Mouse (Mus musculus) hematopoietic stem cell, adult 5-6 weeks (primary cell): Measurements from ENCODE around the gene Noct. TPM values are rescaled to one million over a fixed set of nuclear protein-coding genes. Genes with fewer than 3 reads are reported as not detected.
"Not testable (repeated sequence)": the region's sequence is repeated elsewhere in the genome, so short reads cannot be mapped to it uniquely, and the experiment has no call there.

Source experiments
- ATAC-seq, 2 experiments: fragments of 125-278 bp in 1 of 2; replicated peaks in 1 of 2; 2 replicates each; pipeline ENCODE4 v1.8.0; 2016 to 2017; ENCODE audit warnings: inconsistent platforms in 2 of 2, mild to moderate bottlenecking in 2 of 2, moderate number of reproducible peaks in 2 of 2, low read depth in 1 of 2, moderate TSS enrichment in 1 of 2; ENCODE audit not compliant: low FRiP score in 2 of 2, poor library complexity in 2 of 2, severe bottlenecking in 2 of 2, insufficient read depth in 1 of 2, low TSS enrichment in 1 of 2
- total RNA-seq: library from RNA; stranded (forward); fragments of 172-1452, 232-1000 nt; gene quantifications from 2 replicates; pipeline ENCODE4 v1.2.3, GENCODE M21; 2017

The Noct gene
- total RNA-seq, 1 experiment from 2014 or later: 3.9 TPM

DNA sequence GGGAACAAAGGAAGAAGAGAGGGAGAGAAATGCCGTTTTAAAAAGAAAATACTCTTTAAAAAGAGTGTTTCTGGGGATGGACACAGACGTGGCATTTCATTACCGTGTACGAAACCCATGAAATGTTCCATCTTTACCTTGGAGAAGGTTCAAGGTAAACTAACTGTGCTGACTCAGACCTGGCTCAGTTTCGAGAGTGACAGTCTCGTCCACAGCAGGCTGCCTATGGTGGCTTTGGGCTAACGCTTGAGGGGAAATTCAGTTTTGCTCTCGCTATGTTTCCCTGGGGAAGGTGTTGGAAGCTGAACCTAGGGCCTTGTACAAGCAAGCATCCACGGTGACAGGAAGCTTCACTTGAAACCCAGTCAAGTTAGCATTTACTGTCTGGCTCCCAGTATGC lies 22.3 kb upstream of the Noct start:
- ATAC-seq: no peak

DNA sequence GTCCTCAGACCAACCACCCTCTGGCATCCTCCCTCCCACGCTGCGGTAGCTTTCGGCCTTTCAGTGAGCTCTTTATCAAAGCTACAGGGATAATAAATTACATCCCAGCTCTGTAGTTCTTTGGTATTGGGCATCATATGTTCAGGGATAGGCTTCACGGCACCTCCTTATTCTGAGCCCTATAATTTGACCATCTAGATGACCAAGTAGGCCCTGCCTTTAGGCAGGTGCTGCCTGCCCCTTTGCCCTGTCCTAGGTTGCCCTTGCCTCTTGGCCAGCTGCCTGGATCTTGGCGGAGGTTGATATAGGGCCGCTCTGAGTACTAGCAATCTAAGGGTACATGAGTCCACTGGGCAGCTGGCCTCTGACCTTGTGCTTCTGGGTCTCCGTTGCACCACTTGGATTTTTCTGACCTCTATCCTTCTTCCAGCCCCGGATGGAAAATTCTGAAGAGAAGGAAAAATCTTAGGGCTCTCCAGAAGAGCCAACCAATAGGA lies 21.7 kb upstream of the Noct start:
- no peak for ATAC-seq

DNA sequence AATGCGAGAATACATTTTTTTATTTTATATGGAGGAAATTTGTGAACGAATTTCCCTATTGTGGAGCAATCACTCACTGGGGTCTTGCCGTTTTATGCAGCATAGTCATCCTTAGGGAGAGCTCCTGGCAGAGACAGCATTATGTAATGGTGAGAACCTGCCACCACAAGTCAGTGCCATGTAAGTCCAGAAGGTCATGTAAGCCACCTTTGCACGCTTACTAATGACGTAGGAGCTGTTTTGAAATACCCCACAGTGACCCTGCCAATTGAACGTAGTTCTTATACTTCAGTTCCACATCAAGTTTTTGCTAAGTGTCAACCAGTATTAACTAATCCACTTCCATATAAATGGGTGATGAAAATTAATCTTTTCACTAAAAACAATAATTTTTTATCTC lies 20.3 kb upstream of the Noct start:
- no peak for ATAC-seq

DNA sequence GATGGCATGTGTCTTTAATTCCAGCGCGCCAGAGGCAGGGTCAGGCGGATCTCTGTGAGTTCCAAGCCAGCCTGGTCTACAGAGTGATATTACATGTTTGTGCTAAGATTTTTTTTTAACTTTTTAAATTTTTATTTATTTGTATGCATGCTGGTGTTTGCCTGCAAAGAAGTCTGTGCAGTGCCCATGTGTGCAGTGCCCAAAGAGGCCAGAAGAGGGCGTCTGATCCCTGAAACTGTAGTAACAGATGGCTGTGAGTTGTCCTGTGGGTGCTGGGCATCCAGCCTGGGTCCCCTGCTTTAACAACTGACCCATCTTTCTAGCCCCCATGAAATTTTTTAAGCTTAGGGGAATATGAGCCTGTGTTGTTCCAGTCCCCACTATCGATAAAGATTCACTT lies 19.8 kb upstream of the Noct start:
- no peak for ATAC-seq

DNA sequence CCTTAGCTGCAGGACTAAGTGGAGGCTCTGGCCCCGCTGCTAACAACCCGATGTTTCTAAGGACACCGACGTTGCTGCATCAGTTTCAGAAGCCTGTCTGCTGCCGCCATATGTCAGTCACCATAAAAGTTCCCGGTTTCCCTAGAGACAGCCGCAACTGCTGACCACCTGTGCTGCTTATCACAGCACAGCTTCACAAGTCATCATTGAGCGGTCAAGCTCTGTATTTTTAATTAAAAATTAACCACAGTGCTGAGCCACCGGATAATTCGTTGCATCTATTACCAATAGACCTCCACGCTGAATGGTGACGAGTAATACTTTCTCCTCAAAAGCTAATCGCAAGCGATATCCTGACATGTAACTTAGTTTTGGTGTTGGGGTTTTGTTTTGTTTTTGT lies 19.4 kb upstream of the Noct start:
- ATAC-seq: no peak

DNA sequence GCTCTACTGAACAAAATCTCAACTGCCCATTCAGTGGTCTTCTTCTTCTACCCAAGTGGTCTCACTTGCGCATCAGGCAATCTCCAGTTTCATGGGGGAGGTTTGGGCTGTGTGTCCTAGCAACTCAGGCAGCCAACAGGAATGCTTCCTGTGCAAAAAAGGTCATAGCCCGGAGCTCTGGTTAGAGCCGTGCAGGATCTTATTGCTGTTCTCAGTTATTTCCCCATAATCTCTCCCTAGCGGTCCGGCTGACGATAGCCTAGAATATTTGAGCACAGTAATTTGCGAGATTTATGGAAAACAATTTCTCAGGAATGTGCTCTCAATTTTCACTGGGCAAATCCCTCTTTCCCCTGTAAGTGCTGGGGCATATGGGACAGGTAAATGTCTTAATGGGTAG lies 17.7 kb upstream of the Noct start:
- no peak for ATAC-seq

DNA sequence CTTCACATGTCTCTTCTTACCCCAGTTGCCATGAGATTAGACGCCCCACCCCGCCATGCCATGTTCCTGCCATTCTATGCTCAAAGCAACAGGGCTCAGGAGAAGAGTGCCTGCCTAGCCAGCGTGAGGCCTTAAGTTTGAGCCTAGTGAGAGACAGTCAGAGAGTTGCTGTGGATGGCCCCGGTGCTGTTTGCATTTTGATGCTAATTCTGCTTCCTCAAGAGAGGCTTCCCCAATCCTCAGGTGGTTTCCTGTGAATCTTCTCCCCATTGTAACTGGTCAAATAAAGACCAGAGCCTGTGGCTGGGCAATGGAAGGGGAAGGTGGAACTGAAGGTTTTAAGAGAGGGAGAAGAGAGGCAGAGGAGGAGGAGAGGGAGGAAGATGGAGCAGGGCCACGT lies 15.6 kb upstream of the Noct start:
- ATAC-seq: no peak

DNA sequence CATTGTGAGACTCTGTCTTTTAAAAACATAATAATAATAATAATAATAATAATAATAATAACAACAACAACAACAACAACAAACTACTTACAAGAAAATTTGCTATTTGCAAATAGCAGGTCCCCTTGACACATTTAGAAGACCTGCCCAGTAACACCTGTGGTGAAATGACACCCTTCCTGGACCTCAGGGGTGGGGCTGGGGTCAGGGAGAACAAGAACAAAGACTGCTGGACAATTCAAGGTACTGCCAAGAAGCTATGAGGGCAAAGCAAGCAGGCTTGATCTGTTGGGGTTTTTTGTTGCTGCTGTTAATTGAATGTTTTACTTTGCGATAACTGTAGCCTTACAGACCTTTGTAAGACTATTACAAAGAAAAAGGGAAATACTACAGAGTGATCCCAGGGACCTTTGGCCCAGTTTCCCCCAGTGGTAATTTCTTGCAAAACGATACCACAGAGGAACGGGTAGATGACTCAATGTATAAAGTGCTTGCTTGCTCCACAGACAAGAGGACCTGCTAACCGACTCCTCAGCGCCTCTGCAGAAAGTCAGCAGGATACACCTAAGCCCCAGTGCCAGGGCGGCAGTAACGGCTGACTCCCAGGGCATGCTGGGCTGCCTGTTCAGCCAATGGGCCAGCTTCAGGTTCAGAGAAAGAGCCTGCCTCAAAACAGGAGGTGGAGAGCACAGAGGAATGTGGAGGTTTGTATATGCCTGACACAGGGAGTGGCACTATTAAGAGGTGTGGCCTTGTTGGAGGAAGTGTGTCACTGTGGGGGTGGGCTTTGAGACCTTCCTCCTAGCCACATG lies 14.5 kb upstream of the Noct start:
- ATAC-seq: peak; percentile 71 to 84; a peak in 3 of 4 replicates

DNA sequence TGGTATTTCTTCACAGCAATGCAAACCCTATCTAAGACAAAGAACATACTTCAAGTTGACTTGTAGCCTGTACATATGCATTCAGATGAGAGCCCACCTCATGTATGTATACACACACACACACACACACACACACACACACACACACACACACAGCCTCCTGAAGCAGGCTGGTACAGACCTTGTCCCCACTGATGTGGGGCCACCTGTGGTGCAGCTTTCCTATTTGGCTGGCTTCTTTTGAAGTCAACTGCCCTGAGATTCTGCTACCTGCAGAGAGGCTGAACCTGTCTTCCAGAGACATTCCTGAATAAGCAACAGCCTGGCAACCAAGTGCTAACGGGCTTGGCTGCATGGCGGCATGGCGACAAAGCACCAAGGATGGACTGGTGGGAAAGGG lies 13.8 kb upstream of the Noct start:
- ATAC-seq: no peak

DNA sequence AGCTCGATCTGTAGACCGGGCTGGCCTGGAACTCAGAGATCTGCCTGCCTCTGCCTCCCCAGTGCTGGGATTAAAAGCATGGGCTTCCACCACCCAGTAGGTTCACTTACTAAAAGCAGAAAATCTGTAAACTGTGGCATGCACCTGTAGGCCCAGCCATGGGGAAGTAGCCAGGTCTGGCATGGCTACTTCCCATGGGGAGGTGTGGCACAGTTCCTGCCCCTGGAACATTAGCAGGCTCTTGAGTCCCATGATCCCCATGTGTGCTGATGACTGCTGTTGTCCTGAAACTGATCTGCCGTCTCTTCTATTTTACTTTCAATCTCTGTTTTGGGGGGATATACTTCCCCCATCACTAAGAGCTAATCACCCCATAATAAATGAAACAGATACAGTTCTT lies 11.1 kb upstream of the Noct start:
- ATAC-seq: no peak

DNA sequence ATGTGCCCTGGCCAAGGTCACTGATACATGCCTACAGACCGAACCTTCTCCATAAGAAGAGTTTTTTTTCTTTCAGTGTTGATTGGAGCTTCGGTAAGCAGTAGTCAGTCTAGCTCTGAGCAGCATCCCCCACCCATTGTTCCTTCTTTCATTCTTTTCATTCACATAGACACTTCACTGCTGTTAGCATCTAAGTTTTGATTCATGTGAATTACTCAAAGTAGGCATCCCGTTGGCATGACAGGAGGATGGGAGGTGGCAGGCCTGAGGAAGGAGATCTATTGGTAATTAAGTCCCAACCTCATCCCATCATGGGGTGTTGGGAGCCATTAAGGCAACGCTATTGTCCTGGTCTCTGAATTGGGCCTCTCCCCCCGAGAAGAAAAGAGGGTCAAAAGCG lies 8.6 kb upstream of the Noct start:
- no peak for ATAC-seq

DNA sequence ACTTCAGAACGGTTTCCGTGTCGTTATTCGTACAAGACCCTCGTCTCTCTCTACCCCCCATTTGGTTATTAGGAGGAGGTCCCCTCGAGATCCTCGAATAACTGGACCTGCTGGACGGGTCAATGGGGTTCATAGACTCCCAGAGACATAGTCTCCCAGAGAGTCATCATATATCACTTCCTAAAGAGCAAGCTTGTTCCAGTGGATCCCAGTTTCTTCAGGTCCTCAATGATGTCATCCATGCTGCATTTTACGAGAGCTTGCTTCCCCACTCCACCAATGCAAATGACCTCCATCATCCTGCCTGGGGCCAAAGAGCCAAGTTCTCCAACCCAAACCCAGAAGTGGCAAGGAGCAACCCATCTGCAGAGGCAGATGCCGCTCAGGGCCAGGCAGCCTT lies 7.9 kb upstream of the Noct start:
- not testable (repeated sequence) for ATAC-seq

DNA sequence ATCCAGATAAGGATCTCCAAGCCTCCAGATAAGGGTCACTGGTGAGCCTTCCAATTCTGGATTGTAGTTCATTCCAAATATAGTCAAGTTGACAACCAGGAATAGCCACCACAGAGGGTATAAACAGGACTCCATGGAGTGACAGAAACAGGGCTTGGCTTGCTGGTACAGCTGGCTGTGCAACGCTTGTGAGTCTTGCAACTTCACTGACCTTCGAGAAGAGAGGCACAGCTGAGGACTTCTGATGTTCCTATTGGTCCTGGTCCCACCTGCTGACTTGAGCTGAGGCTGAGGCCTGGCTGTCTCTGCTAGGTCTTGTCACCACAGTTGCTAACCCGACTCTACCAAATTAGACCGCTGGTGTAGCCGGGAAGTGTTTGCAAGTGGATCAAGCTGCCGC lies 5.9 kb upstream of the Noct start:
- not testable (repeated sequence) for ATAC-seq

DNA sequence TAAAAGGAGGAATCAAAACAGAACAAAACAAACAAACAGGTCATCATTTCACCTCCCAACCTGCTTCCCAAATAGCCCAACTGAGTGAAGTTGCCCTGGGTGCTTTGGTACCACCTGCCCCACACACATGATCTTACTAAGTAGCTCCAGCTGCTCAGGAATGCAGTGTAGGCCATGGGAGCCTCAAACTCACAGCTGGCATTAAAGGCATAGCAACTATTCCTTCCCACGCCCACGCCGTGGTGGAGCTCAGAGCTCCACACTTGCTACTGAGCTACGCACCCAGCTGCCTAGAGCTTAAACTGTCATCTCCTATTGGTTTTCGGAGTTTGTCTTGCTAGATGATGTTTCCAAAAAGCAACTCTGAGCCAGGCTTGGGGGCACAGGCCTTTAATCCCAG lies 5.0 kb upstream of the Noct start:
- no peak for ATAC-seq

DNA sequence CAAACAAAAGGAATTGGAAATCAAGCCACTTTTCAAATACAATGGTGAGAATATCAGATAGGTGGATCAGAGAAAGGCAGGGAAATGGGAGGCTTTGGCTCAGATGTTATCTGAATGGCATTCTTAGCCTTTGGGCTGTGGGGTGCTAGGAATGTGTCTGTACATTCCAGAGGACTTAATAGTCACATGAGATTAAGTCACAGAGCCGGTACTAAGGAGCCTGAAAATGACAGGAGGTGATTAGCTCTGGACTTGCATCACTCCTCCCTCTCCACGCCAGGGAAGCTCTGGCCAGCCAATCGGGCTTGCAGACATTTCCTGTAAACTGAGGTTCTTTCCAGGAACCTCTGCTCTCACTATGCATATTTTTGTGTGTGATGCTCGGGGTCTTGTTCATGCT lies 3.4 kb upstream of the Noct start:
- no peak for ATAC-seq

DNA sequence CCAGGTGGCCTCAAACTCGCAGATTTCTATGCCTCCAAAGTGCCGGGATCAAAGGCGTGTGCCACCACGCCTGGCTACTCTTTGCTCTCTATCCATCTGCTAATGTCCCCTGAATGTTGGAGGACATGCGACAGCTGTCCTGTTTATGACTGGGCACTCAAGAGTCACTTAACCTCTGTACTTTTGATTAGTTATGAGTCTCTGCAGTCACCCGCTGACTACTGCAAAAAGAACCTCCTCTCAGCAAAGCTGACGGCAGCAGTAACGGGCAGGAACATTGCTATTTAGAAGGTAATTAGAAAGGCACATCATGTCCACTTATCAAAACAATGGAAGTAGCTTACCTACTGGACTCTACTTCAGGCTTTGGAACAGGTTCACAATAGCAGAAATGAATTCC lies 2.4 kb upstream of the Noct start:
- ATAC-seq: no peak

DNA sequence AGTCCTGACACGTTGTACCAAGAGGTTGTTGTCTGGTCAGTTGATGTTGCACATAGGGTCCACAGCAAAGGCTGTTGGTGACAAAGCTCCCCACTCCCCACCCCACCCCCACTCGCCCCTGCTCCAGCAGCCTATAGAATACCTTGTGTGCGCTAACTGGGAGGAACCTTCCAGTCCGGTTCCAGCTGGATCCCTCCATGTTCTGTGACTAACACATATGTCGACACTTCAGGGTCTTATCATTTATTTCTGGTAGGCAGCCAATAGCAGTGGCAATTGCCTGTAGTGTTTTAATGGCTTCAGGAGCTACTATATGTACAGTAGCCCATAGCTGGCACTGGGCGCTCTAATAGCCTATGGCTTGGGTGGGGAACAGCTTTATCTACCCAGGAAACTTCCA lies 1.9 kb upstream of the Noct start:
- ATAC-seq: no peak

DNA sequence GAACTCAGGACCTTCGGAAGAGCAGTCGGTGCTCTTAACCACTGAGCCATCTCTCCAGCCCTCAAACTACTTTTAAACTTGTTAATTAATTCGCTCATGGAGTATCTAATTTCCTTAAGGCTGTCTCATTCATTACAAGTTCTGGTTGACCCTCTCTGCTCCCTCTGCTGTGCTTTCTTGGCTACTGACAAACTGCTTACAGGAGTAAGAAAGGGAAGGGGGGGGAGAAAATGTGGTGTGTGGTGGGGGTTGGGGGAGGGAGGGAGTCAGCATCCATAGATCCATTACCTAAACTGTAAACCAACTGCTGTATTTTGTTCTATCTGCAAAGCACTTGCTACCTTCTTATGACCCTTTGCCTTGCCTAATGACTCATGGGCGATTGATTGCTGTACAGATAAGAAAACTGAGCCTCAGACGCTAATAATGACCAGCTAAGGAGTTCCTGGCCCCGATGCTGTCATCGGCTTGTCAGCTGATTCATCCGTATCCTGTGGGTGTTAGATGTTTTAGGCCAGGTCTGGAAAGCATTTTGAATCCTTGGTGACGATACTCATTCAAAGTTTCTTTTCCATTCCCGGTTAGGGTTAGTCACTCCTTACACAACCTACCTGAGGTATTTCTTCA lies 1.3 kb upstream of the Noct start:
- no peak for ATAC-seq

DNA sequence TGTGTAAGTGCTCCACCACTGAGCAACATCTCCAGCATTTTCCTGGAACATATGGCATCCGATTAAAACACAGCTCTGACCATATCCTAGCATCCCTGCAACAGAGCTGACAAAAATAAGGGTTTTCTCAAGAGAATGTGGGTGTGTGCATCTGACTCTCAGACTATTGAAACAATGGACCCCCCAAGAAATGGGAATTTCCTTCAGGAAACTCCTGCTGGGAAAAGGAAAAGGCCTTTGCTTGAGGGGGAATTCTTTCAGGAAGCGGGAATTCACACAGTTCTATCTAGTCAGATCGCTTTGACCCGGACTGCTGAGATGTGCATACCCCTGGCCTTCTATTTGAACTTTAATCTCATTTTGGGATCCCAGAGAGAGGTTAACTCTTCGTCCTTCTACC lies 691 bp upstream of the Noct start:
- ATAC-seq: no peak
